Mouse (Mus musculus): ENCODE data around the gene Il2rg. TPM values are rescaled to one million over a fixed set of nuclear protein-coding genes. Genes with fewer than 3 reads are reported as not detected.
A peak's percentile ranks its signal among the peaks of the same experiment; 100 is the strongest.

The Il2rg gene
- polyA plus RNA-seq, 1 experiment from 2014 or later = 4.3 TPM

DNA sequence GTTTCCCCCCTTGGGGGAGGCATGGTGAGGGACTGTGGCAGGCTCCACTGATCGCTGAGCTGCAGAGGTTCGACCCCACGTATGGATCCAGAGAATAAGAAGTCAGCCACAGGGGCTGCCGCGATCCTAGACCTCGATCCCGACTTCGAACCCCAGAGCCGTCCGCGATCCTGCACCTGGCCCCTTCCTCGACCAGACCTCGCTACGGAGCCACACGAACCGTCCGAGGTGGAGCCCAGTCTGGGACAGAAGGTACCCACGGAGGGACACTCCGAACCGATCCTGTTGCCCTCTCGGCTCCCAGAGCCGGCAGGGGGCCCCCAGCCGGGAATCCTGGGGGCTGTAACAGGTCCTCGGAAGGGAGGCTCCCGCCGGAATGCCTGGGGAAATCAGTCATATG lies 13.3 kb downstream of the Il2rg start:
- Histone ChIP-seq H3K4me1 (no peaks in the 10 kb centered on the region; the same call in 1 of the 2 replicates), H3K4me3 (peak overlapping the region; percentile 56), H3K27ac (replicated peaks) (no peak overlapping the region), H3K9ac (replicated peaks) (peak overlapping the region; percentile 36), H3K4me2 (replicated peaks) (peak overlapping the region; percentile 79), H3K36me3 (no peaks in the 10 kb centered on the region), H3K9me3 (no peaks in the 10 kb centered on the region), H3K27me3 (no peaks in the 10 kb centered on the region)
- ATAC-seq (replicated peaks) = peak; percentile 50
- 22% methylated on average over 26 of the region's 26 CpGs for WGBS

DNA sequence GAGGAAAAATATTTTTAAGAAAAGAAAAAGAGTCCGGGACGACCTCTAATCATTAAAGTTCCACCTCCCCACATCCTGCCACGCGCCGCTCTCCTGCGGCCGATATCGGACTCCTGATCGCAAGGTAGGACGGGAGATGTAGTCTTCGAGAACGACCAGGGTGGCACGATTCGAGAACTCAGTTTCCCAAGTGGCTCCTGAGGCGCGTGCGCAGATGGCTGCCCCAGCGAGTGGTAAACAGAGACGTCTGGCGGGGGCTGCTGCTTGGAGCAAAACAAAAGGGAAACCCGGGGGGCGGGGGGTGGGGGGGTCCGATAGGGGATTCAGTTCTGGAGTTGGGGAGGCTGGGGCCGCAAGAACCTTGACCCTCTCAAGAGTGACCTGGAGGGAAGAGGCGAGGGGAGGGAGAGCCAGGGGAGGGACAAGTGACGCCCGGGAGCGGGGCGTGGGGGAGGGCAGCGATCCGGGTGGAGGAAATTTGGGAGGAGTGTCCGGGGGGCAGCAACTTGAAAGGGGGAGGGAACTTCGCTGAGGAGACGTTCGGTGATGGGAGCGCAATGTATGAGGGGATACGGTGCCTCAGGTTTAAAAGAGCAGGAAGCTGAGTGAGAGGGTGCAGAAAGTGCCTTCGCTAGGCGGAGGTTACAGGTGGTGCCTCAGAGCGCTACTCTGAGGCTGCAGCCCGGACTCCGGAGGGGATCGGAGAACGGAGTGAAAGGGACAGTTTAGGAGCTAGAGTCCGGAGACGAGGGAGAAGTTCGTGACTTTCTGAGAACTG lies 13.9 kb downstream of the Il2rg start, which contains the start of gene Foxo4:
Gene Foxo4, plus strand, starts transcription at position 577 of the 778 bp plus-strand sequence.
- peak; percentile 97 for ATAC-seq (replicated peaks)
- Histone ChIP-seq H3K9me3 (no peaks in the 10 kb centered on the region), H3K27ac (replicated peaks) (no peak within 1 kb of the TSS), H3K9ac (replicated peaks) (peak within 1 kb of the TSS; percentile 36), H3K4me3 (peak within 1 kb of the TSS; percentile 56), H3K27me3 (no peaks in the 10 kb centered on the region), H3K36me3 (no peaks in the 10 kb centered on the region), H3K4me2 (replicated peaks) (peak within 1 kb of the TSS; percentile 79), H3K4me1 (no peaks in the 10 kb centered on the region; the same call in 1 of the 2 replicates)
- WGBS = 23% methylated on average over 47 of the region's 47 CpGs

DNA sequence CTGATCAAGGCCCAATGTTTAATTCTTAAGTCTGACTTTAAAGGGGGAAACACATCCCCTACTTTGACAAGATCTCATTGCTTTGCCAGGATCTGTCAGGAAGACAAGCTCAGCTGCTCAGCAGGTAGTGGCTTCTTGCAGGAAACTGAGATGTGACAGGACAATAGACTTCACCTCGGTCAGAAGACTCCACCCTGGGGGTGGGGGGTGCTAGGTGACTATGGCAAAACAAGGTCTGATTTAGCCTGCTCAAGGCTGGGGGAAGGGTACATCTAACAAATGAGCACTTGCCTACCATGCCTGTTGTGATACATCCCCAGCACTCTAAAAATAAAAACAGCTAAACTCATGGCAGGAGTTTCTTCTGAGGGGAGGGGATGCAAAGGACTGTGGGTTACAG lies 23.0 kb downstream of the Il2rg start:
- Histone ChIP-seq H3K4me3 (no peak overlapping the region), H3K9ac (replicated peaks) (no peak overlapping the region), H3K27ac (replicated peaks) (no peak overlapping the region), H3K4me2 (replicated peaks) (no peak overlapping the region), H3K36me3 (no peaks in the 10 kb centered on the region), H3K4me1 (no peaks in the 10 kb centered on the region), H3K9me3 (no peaks in the 10 kb centered on the region), H3K27me3 (no peaks in the 10 kb centered on the region)
- no peak for ATAC-seq (replicated peaks)
- WGBS = 12% methylated on average over 1 of the region's 1 CpGs

DNA sequence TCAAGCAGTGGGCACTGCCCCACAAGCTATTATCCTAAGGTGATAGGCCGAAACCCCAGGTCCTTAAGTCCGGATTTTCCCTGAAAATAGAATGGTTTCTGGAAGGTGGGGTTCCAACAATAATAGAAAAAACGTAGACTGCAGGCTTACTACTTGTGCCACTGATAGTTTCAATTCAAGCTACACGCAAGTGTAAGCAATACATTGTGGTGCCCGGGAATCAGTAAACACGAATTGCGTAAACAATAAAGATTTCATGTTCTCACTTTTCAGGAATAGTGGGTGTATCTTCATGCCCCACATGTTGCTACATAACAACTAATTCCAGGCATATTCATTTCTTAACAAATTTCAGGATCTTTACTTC lies 45.3 kb downstream of the Il2rg start:
- H3K27ac ChIP-seq (replicated peaks) = peak overlapping the region; percentile 77
- H3K4me2 ChIP-seq (replicated peaks) = peak overlapping the region; percentile 44
- H3K4me3 ChIP-seq = peak overlapping the region; percentile 59
- ATAC-seq (replicated peaks) = no peak
- H3K9me3 ChIP-seq = no peaks in the 10 kb centered on the region
- 29% methylated on average over 7 of the region's 7 CpGs for WGBS
- H3K4me1 ChIP-seq = peaks cover 9% of the 10 kb centered on the region; the same call in 1 of the 2 replicates
- H3K9ac ChIP-seq (replicated peaks) = peak overlapping the region; percentile 39
- no peaks in the 10 kb centered on the region for H3K27me3 ChIP-seq
- H3K36me3 ChIP-seq = no peaks in the 10 kb centered on the region

DNA sequence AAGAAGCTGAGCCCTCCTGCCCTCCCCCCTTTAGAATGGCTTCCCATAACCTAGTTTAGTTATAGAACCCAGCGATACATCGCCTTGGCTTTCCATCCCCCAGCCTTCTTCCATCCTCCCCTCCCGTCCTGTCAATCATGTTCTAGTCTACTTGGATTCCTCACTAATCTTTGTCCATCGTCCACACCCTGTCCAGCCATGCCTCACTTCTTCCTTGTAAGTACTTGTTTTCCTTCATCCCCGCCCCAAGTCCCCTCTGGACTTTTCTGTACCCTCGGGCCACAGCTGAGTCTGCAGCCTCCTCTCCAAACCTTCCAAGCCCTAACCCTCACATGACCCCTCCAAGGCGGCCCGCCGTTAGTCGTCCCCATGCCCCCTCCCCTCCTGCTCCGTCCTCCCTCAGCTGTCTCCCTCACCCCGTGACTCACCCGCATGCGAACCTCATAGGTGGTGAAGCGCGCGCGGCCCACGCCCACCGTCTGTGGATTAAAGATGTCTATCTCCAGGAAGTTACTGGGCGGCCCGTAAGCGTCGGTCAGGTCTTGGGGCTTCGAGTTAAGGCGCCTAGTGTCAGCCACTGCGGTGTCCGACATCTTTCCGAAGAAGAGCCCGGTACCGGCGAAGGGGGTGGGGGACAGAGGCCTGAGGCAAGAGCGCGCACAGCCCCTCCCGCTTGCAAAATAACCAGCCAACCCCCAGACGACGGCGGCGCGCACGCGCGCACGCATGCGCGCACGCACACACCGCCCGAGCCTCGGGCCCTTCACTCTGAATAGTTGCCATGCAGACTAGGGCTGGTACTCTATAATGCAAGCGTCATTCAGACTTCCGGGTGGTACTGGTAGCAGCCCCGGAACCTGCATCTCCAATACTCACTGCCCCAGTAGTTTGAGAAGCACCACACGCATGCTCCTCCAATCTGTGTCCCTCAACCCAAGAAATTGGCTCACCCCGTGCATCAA lies 45.9 kb downstream of the Il2rg start, which contains the start of gene Snx12:
Gene Snx12, minus strand, starts transcription at position 730 of the 962 bp plus-strand sequence.
- H3K4me3 ChIP-seq = peak within 1 kb of the TSS; percentile 59
- H3K9me3 ChIP-seq = no peaks in the 10 kb centered on the region
- no peaks in the 10 kb centered on the region for H3K27me3 ChIP-seq
- ATAC-seq (replicated peaks) = peak; percentile 98
- 13% methylated on average over 53 of the region's 55 CpGs for WGBS
- peak within 1 kb of the TSS; percentile 54 for H3K9ac ChIP-seq (replicated peaks)
- H3K27ac ChIP-seq (replicated peaks) = peak within 1 kb of the TSS; percentile 78
- peak within 1 kb of the TSS; percentile 44 for H3K4me2 ChIP-seq (replicated peaks)
- H3K36me3 ChIP-seq = no peaks in the 10 kb centered on the region
- peaks cover 9% of the 10 kb centered on the region; the same call in 1 of the 2 replicates for H3K4me1 ChIP-seq

Other genes with a start within 250 kb of the Il2rg start
- gene Tex11, start 208.6 kb downstream of the Il2rg start, polyA plus RNA-seq (2015; fragmentation: Nextera tagmentation; extraction: Ambion mirVana) = not detected in 2 replicates
- gene Slc7a3, start 182.2 kb downstream of the Il2rg start, polyA plus RNA-seq (2015; fragmentation: Nextera tagmentation; extraction: Ambion mirVana) = 1.5 and 2.2 TPM in 2 replicates
- 42.9 and 48.8 TPM in 2 replicates for gene Snx12, start 45.7 kb downstream of the Il2rg start, polyA plus RNA-seq (2015; fragmentation: Nextera tagmentation; extraction: Ambion mirVana)
- 1.1 and 1.2 TPM in 2 replicates for gene Foxo4, start 13.7 kb downstream of the Il2rg start, polyA plus RNA-seq (2015; fragmentation: Nextera tagmentation; extraction: Ambion mirVana)
- gene Gm614, start 4.3 kb downstream of the Il2rg start, polyA plus RNA-seq (2015; fragmentation: Nextera tagmentation; extraction: Ambion mirVana) = not detected in 2 replicates
- not detected in 2 replicates for gene Gm20489, start 768 bp upstream of the Il2rg start, polyA plus RNA-seq (2015; fragmentation: Nextera tagmentation; extraction: Ambion mirVana)
- 21.6 and 28.6 TPM in 2 replicates for gene Med12, start 5.8 kb upstream of the Il2rg start, polyA plus RNA-seq (2015; fragmentation: Nextera tagmentation; extraction: Ambion mirVana)
- 53.6 and 55.8 TPM in 2 replicates for gene Nlgn3, start 30.9 kb upstream of the Il2rg start, polyA plus RNA-seq (2015; fragmentation: Nextera tagmentation; extraction: Ambion mirVana)
- 0.29 and 0.60 TPM in 2 replicates for gene Gjb1, start 108.1 kb upstream of the Il2rg start, polyA plus RNA-seq (2015; fragmentation: Nextera tagmentation; extraction: Ambion mirVana)
- gene Zmym3, start 152.6 kb upstream of the Il2rg start, polyA plus RNA-seq (2015; fragmentation: Nextera tagmentation; extraction: Ambion mirVana) = 61.9 and 63.1 TPM in 2 replicates
- 459 and 484 TPM in 2 replicates for gene Nono, start 161.1 kb upstream of the Il2rg start, polyA plus RNA-seq (2015; fragmentation: Nextera tagmentation; extraction: Ambion mirVana)
- 1.8 and 2.6 TPM in 2 replicates for gene Itgb1bp2, start 180.8 kb upstream of the Il2rg start, polyA plus RNA-seq (2015; fragmentation: Nextera tagmentation; extraction: Ambion mirVana)